Mouse (Mus musculus) retina, adult 2 months (tissue): ENCODE measurements around the gene Tmtc2.

ENCODE experiments used
- DNase-seq: peaks from one replicate; pipeline ENCODE4 v3.0.0-alpha.2; 2012; ENCODE audit warnings: low read depth, low spot score

The Tmtc2 gene

GRCm38 (mm10) chr10:105548040-105548439, 26.2 kb downstream of the Tmtc2 start:
- no peak for DNase-seq

GRCm38 (mm10) chr10:105544004-105545003, 29.9 kb downstream of the Tmtc2 start:
- DNase-seq, result no peak

- DNase-seq, result no peak
Observed at GRCm38 (mm10) chr10:105542081-105542480, 32.2 kb downstream of the Tmtc2 start.

GRCm38 (mm10) chr10:105539697-105540096, 34.6 kb downstream of the Tmtc2 start:
- DNase-seq, result no peak

GRCm38 (mm10) chr10:105536910-105537309, 37.3 kb downstream of the Tmtc2 start:
- DNase-seq, result no peak

- no peak for DNase-seq
Observed at GRCm38 (mm10) chr10:105535848-105536247, 38.4 kb downstream of the Tmtc2 start.

GRCm38 (mm10) chr10:105532747-105533146, 41.5 kb downstream of the Tmtc2 start:
- DNase-seq, result no peak

- no peak for DNase-seq
Observed at GRCm38 (mm10) chr10:105532019-105532525, 42.2 kb downstream of the Tmtc2 start.

- DNase-seq, result no peak
Observed at GRCm38 (mm10) chr10:105531080-105531894, 43.0 kb downstream of the Tmtc2 start.

- no peak for DNase-seq
Observed at GRCm38 (mm10) chr10:105523405-105524088, 50.7 kb downstream of the Tmtc2 start.

GRCm38 (mm10) chr10:105522431-105522830, 51.8 kb downstream of the Tmtc2 start:
- no peak for DNase-seq

- no peak for DNase-seq
Observed at GRCm38 (mm10) chr10:105519154-105519806, 55.0 kb downstream of the Tmtc2 start.

- no peak for DNase-seq
Observed at GRCm38 (mm10) chr10:105518144-105518543, 56.1 kb downstream of the Tmtc2 start.

- no peak for DNase-seq
Observed at GRCm38 (mm10) chr10:105513777-105514322, 60.4 kb downstream of the Tmtc2 start.

GRCm38 (mm10) chr10:105509896-105510272, 64.4 kb downstream of the Tmtc2 start:
- DNase-seq, result no peak

- no peak for DNase-seq
Observed at GRCm38 (mm10) chr10:105509146-105509895, 64.9 kb downstream of the Tmtc2 start.

GRCm38 (mm10) chr10:105507982-105508786, 66.1 kb downstream of the Tmtc2 start:
- no peak for DNase-seq

GRCm38 (mm10) chr10:105506046-105506445, 68.2 kb downstream of the Tmtc2 start:
- no peak for DNase-seq

- no peak for DNase-seq
Observed at GRCm38 (mm10) chr10:105504472-105504871, 69.8 kb downstream of the Tmtc2 start.
